Mouse (Mus musculus) midbrain, postnatal 0 days (tissue): ENCODE measurements around the gene Dscam. TPM values are rescaled to one million over a fixed set of nuclear protein-coding genes. Genes with fewer than 3 reads are reported as not detected.

Experiments used
- ATAC-seq: fragments of 200-750 bp; cut with Nextera tagmentation; 2 replicates; pipeline ENCODE4 v1.8.0; 2017; ENCODE audit warnings: moderate number of reproducible peaks, mild to moderate bottlenecking, moderate TSS enrichment, moderate library complexity; ENCODE audit not compliant: low FRiP score
- DNase-seq: peaks from one replicate; pipeline ENCODE4 v3.0.0-alpha.2; 2015; ENCODE audit warnings: low spot score
- H3K27ac ChIP-seq: fragments of 300-500 bp; sonication (generic); 2 replicates; pipeline ENCODE4 v1.5.1; 2014; ENCODE audit warnings: low read depth, mild to moderate bottlenecking, low read length, mixed read lengths
- H3K27me3 ChIP-seq: fragments of 300-500 bp; sonication (generic); 2 replicates; pipeline ENCODE4 v1.6.1; 2014; ENCODE audit warnings: low read length, control low read depth, mixed read lengths; ENCODE audit not compliant: insufficient read depth
- H3K36me3 ChIP-seq: fragments of 300-500 bp; sonication (generic); 2 replicates; pipeline ENCODE4 v1.6.1; 2014; ENCODE audit warnings: low read length, control low read depth, mixed read lengths; ENCODE audit not compliant: insufficient read depth
- H3K4me1 ChIP-seq: fragments of 300-500 bp; sonication (generic); 2 replicates; pipeline ENCODE4 v1.6.1; 2014; ENCODE audit warnings: mild to moderate bottlenecking, control low read depth, antibody characterized with exemption, low read length, mixed read lengths; ENCODE audit not compliant: insufficient read depth
- H3K4me2 ChIP-seq: fragments of 300-500 bp; sonication (generic); 2 replicates; pipeline ENCODE4 v1.6.1; 2014; ENCODE audit warnings: low read depth, mild to moderate bottlenecking, low read length, mixed read lengths; ENCODE audit not compliant: poor library complexity, severe bottlenecking
- H3K4me3 ChIP-seq: fragments of 300-500 bp; sonication (generic); 2 replicates; pipeline ENCODE4 v1.5.1; 2014; ENCODE audit warnings: low read depth, mild to moderate bottlenecking, low read length, moderate library complexity
- H3K9ac ChIP-seq: fragments of 300-500 bp; sonication (generic); replicated peaks from 2 replicates; pipeline ENCODE4 v1.6.1; 2014; ENCODE audit warnings: mild to moderate bottlenecking, low read length, moderate library complexity, mixed read lengths; ENCODE audit not compliant: poor library complexity, severe bottlenecking
- H3K9me3 ChIP-seq: fragments of 300-500 bp; sonication (generic); 2 replicates; pipeline ENCODE4 v1.6.1; 2016; ENCODE audit warnings: low read length, control low read depth
- CTCF ChIP-seq: IDR thresholded peaks from 2 replicates; pipeline ENCODE4 v1.5.1; 2016; ENCODE audit warnings: antibody characterized with exemption, mild to moderate bottlenecking
- WGBS: fragments of 180-500 bp; shearing (Covaris S2); extraction: QIAGEN DNeasy Blood & Tissue Kit; methylation state at CpG from one replicate; pipeline ENCODE4 v1.1.7; 2014; 5-methylcytosine and 5-hydroxymethylcytosine counted together
- polyA plus RNA-seq: library from polyadenylated mRNA; unstranded; fragments of >200 nt; fragmentation: Nextera tagmentation; extraction: Ambion mirVana; gene quantifications from 2 replicates; pipeline ENCODE4 v1.2.1, GENCODE M21; 2015
- total RNA-seq: library from RNA; depleted of rRNA; stranded (reverse); fragments of >200 nt; gene quantifications from 2 replicates; pipeline ENCODE4 v1.2.3, GENCODE M21; 2014

The Dscam gene
- total and polyA plus RNA-seq, 2 experiments from 2014 or later: 15.1 to 64.6 TPM

DNA sequence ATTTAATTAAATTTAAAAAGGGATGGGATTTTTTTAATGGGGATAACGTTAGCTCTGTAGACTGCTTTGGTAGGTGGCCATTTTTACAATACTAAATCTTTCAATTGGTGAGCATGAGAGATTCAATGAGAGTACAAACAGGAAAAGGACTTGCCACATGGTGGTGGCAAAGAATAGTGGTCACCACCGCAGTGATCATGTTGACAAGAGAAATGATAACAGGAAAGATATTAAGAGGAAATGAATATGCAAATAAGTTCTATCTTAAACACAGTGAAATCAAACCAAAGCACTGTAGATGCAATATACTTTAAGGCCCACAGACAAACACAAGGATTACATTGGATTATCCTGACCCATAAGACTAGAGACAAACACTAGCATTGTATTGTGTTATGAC is 24.1 kb upstream of the Dscam start:
- Histone ChIP-seq H3K9ac (no peak overlapping the region), H3K9me3 (no peaks in the 10 kb centered on the region), H3K27ac (no peak overlapping the region), H3K4me2 (no peak overlapping the region), H3K27me3 (no peaks in the 10 kb centered on the region), H3K4me3 (no peak overlapping the region), H3K36me3 (no peaks in the 10 kb centered on the region), H3K4me1 (no peaks in the 10 kb centered on the region)
- ATAC-seq (no peak), DNase-seq (no peak)
- 79% methylated on average over 2 of the region's 2 CpGs for WGBS
- no peak for TF ChIP-seq CTCF

DNA sequence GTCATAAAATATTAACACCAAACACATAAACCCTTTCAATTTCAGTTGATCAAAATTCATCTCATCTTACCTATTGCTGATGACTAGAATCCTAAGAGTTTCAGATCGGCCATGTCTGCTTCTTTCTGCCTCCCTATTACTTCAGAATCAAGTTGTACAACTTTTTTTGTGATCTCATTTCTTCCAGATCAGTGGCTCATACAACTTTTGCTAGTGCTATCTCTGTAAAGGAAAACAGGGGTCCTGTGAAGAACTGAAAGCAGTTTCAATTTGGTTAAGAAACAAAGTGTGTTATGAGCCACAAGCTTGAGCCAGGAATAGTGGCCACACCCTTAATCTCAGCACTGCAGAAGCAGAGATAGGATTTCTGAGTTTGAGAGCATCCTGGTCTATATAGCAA is 23.6 kb upstream of the Dscam start:
- Histone ChIP-seq H3K27me3 (no peaks in the 10 kb centered on the region), H3K4me3 (no peak overlapping the region), H3K27ac (no peak overlapping the region), H3K36me3 (no peaks in the 10 kb centered on the region), H3K4me2 (no peak overlapping the region), H3K4me1 (no peaks in the 10 kb centered on the region), H3K9me3 (no peaks in the 10 kb centered on the region), H3K9ac (no peak overlapping the region)
- no peak for TF ChIP-seq CTCF
- 85% methylated on average over 1 of the region's 1 CpGs for WGBS
- no peak for DNase-seq
- ATAC-seq: no peak

- TF ChIP-seq CTCF: no peak
- Histone ChIP-seq H3K27ac (no peak overlapping the region), H3K9ac (no peak overlapping the region), H3K4me3 (no peak overlapping the region), H3K36me3 (no peaks in the 10 kb centered on the region), H3K4me2 (no peak overlapping the region), H3K27me3 (no peaks in the 10 kb centered on the region), H3K4me1 (no peaks in the 10 kb centered on the region), H3K9me3 (no peaks in the 10 kb centered on the region)
- WGBS: 48% methylated on average over 4 of the region's 4 CpGs
- no peak for DNase-seq
- ATAC-seq: no peak
Measured at GRCm38 (mm10) chr16:97192296-97192695, 21.7 kb upstream of the Dscam start.

DNA sequence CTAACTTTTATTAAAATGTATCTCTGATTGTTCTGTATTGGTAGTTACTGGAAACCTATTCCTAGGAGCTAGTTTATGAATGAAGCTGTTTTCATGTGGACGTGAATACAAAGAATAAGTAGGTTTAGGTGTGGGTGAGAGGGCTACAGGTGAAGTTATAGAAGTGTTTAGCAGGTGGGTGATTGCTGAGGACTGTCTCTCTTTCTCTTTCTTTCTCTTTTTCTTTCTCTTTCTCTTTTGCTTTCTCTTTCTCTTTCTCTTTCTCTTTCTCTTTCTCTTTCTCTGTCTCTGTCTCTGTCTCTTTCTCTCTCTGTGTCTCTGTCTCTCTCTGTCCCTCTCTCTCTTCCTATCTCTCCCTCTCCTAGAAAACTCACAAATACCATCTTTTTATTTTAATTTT is 20.1 kb upstream of the Dscam start:
- DNase-seq (no peak), ATAC-seq (no peak)
- Histone ChIP-seq H3K9ac (no peak overlapping the region), H3K27me3 (no peaks in the 10 kb centered on the region), H3K9me3 (0 out of 2 replicates have a peak, but pooled peaks cover 2% of the 10 kb centered on the region), H3K4me3 (no peak overlapping the region), H3K4me1 (no peaks in the 10 kb centered on the region), H3K4me2 (no peak overlapping the region), H3K27ac (no peak overlapping the region), H3K36me3 (no peaks in the 10 kb centered on the region)
- 72% methylated on average over 1 of the region's 1 CpGs for WGBS
- TF ChIP-seq CTCF: no peak

DNA sequence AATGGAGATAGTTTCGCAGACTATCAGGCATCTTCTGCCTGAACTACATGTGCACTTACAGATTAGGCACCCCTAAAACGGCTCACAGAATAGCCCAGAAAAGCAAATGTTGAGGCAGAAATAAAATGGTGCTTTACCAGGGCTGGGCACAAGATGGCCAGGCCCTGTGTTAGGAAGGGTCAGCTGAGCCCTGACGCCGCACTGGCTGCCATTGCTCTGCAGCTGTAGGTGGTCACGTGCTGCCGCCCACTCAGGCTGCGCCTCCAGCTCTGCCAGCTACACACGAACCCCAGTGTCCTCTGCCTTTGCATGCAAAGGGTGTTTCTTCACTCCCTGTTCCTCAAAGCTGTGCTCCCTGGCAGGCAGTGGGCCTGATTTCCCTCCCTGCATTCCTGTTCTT is 948 bp upstream of the Dscam start:
- no peaks in the 10 kb centered on the region for H3K27me3 ChIP-seq
- H3K36me3 ChIP-seq: no peaks in the 10 kb centered on the region
- H3K4me2 ChIP-seq: peak overlapping the region; percentile 79
- TF ChIP-seq CTCF: peak; percentile 46
- peak overlapping the region; percentile 97 for H3K9ac ChIP-seq
- peak overlapping the region; percentile 81; the same call in 1 of the 2 replicates for H3K4me3 ChIP-seq
- H3K4me1 ChIP-seq: peaks cover 4% of the 10 kb centered on the region; the same call in 1 of the 2 replicates
- DNase-seq (peak; percentile 86), ATAC-seq (peak; percentile 82)
- H3K9me3 ChIP-seq: no peaks in the 10 kb centered on the region
- H3K27ac ChIP-seq: peak overlapping the region; percentile 99
- WGBS: 31% methylated on average over 8 of the region's 8 CpGs

- Histone ChIP-seq H3K4me2 (peak overlapping the region; percentile 79), H3K9me3 (no peaks in the 10 kb centered on the region), H3K9ac (peak overlapping the region; percentile 97), H3K4me3 (peak overlapping the region; percentile 81), H3K4me1 (peaks cover 6% of the 10 kb centered on the region; the same call in 1 of the 2 replicates), H3K27ac (peak overlapping the region; percentile 99), H3K36me3 (no peaks in the 10 kb centered on the region), H3K27me3 (no peaks in the 10 kb centered on the region)
- ATAC-seq: peak; percentile 51
- peak; percentile 61 for DNase-seq
- 1% methylated on average over 39 of the region's 51 CpGs for WGBS
- no peak for TF ChIP-seq CTCF
Measured at GRCm38 (mm10) chr16:97169901-97170512, 545 bp downstream of the Dscam start.
